Mouse (Mus musculus) CH12.LX (cell line): ENCODE results near the gene Tead1. TPM values are rescaled to one million over a fixed set of nuclear protein-coding genes. Genes with fewer than 3 reads are reported as not detected.

Source experiments
- DNase-seq: peaks from one replicate; pipeline ENCODE4 v3.0.0-alpha.2; 2013; ENCODE audit errors: extremely low read depth
- H3K27ac ChIP-seq: 2 replicates; pipeline ENCODE4 v1.5.1; 2012; ENCODE audit warnings: low read depth, mild to moderate bottlenecking, control low read depth, moderate library complexity; ENCODE audit not compliant: insufficient read depth
- H3K27me3 ChIP-seq: replicated peaks from 2 replicates; pipeline ENCODE3; 2012; ENCODE audit warnings: inconsistent platforms
- H3K36me3 ChIP-seq, 2 experiments: replicated peaks in 1 of 2; 2 replicates each; pipeline versions ENCODE3 to v1.6.1; 2012; ENCODE audit warnings: inconsistent platforms in 1 of 2, low read length in 1 of 2, mild to moderate bottlenecking in 1 of 2, mixed read lengths in 1 of 2, moderate library complexity in 1 of 2; ENCODE audit not compliant: control insufficient read depth in 1 of 2, insufficient read depth in 1 of 2
- H3K4me1 ChIP-seq, 2 experiments: 2 replicates each; pipeline ENCODE4 v1.6.1; 2012; ENCODE audit warnings: inconsistent platforms in 1 of 2, moderate library complexity in 1 of 2; ENCODE audit not compliant: insufficient read depth in 2 of 2, control insufficient read depth in 1 of 2
- H3K4me2 ChIP-seq: 2 replicates; pipeline ENCODE4 v1.6.1; 2012; ENCODE audit warnings: low read depth, mild to moderate bottlenecking, control low read depth; ENCODE audit not compliant: poor library complexity, insufficient read depth, severe bottlenecking
- H3K4me3 ChIP-seq, 3 experiments: fragments of 150-350 bp in 1 of 3; sonication (generic) in 1 of 3; replicated peaks in 1 of 3; 2 replicates each; pipeline versions ENCODE3 to v1.5.1; 2011 to 2012; ENCODE audit warnings: low read depth in 2 of 3, low read length in 2 of 3, mild to moderate bottlenecking in 2 of 3, moderate library complexity in 2 of 3, control low read depth in 1 of 3, improper control_type of control experiment in 1 of 3, inconsistent platforms in 1 of 3, mixed read lengths in 1 of 3; ENCODE audit not compliant: poor library complexity in 1 of 3
- H3K79me2 ChIP-seq: replicated peaks from 2 replicates; pipeline ENCODE4 v1.6.1; 2012; ENCODE audit warnings: mild to moderate bottlenecking, moderate library complexity; ENCODE audit not compliant: control insufficient read depth, poor library complexity, insufficient read depth, severe bottlenecking; ENCODE audit errors: extremely low read depth
- H3K9ac ChIP-seq: 2 replicates; pipeline ENCODE4 v1.6.1; 2012; ENCODE audit warnings: low read depth, mild to moderate bottlenecking, control low read depth, moderate library complexity; ENCODE audit not compliant: insufficient read depth
- H3K9me3 ChIP-seq: replicated peaks from 2 replicates; pipeline ENCODE3; 2012; ENCODE audit warnings: low read length, inconsistent platforms, mixed read lengths
- BHLHE40 ChIP-seq: IDR thresholded peaks from 2 replicates; pipeline ENCODE4 v1.6.1; 2011; ENCODE audit warnings: mild to moderate bottlenecking, low read depth, low read length, improper control_type of control experiment
- CHD1 ChIP-seq: IDR thresholded peaks from 2 replicates; pipeline ENCODE4 v1.6.1; 2012; ENCODE audit warnings: low read depth, low read length, improper control_type of control experiment, inconsistent platforms
- CHD2 ChIP-seq: IDR thresholded peaks from 2 replicates; pipeline ENCODE4 v1.6.1; 2011; ENCODE audit warnings: low read length, improper control_type of control experiment
- CTCF ChIP-seq, 2 experiments: IDR thresholded peaks in 1 of 2; conservative IDR thresholded peaks in 1 of 2; 2 replicates each; pipeline ENCODE4 v1.5.1; 2011 to 2012; ENCODE audit warnings: low read depth in 2 of 2, low read length in 2 of 2, improper control_type of control experiment in 1 of 2, inconsistent platforms in 1 of 2, mild to moderate bottlenecking in 1 of 2, moderate library complexity in 1 of 2
- E2F4 ChIP-seq: IDR thresholded peaks from 2 replicates; pipeline ENCODE4 v1.6.1; 2011; ENCODE audit warnings: low read depth, low read length, improper control_type of control experiment; ENCODE audit not compliant: insufficient replicate concordance
- ELF1 ChIP-seq: IDR thresholded peaks from 2 replicates; pipeline ENCODE4 v1.6.1; 2014; ENCODE audit warnings: low read depth, mild to moderate bottlenecking, inconsistent platforms, low read length, improper control_type of control experiment
- EP300 ChIP-seq: IDR thresholded peaks from 2 replicates; pipeline ENCODE4 v1.6.1; 2011; ENCODE audit warnings: low read length, improper control_type of control experiment
- ETS1 ChIP-seq: conservative IDR thresholded peaks from 2 replicates; pipeline ENCODE4 v1.6.1; 2012; ENCODE audit warnings: low read depth, mild to moderate bottlenecking, inconsistent platforms, low read length, improper control_type of control experiment, moderate library complexity
- GABPA ChIP-seq: IDR thresholded peaks from 2 replicates; pipeline ENCODE4 v1.6.1; 2012; ENCODE audit warnings: low read depth, low read length, improper control_type of control experiment, inconsistent platforms; ENCODE audit not compliant: insufficient replicate concordance
- HCFC1 ChIP-seq: IDR thresholded peaks from 2 replicates; pipeline ENCODE4 v1.6.1; 2012; ENCODE audit warnings: low read depth, mild to moderate bottlenecking, inconsistent platforms, low read length, improper control_type of control experiment
- IRF4 ChIP-seq: IDR thresholded peaks from 2 replicates; pipeline ENCODE4 v1.6.1; 2014; ENCODE audit warnings: low read depth, mild to moderate bottlenecking, inconsistent platforms, low read length, improper control_type of control experiment
- JUN ChIP-seq: IDR thresholded peaks from 2 replicates; pipeline ENCODE4 v1.6.1; 2011; ENCODE audit warnings: low read depth, mild to moderate bottlenecking, low read length, improper control_type of control experiment, moderate library complexity; ENCODE audit not compliant: insufficient read depth
- JUND ChIP-seq: conservative IDR thresholded peaks from 2 replicates; pipeline ENCODE4 v1.6.1; 2011; ENCODE audit warnings: low read depth, low read length, improper control_type of control experiment
- KAT2A ChIP-seq: IDR thresholded peaks from 2 replicates; pipeline ENCODE4 v1.6.1; 2012; ENCODE audit warnings: low read length, improper control_type of control experiment, inconsistent platforms; ENCODE audit not compliant: insufficient replicate concordance
- MAFK ChIP-seq: IDR thresholded peaks from 2 replicates; pipeline ENCODE4 v1.6.1; 2011; ENCODE audit warnings: low read length, improper control_type of control experiment; ENCODE audit not compliant: insufficient replicate concordance
- MAX ChIP-seq: IDR thresholded peaks from 2 replicates; pipeline ENCODE4 v1.6.1; 2011; ENCODE audit warnings: low read length, improper control_type of control experiment
- MAZ ChIP-seq: IDR thresholded peaks from 2 replicates; pipeline ENCODE4 v1.6.1; 2012; ENCODE audit warnings: low read depth, mild to moderate bottlenecking, inconsistent platforms, low read length, improper control_type of control experiment, moderate library complexity
- MEF2A ChIP-seq: IDR thresholded peaks from 2 replicates; pipeline ENCODE4 v1.6.1; 2014; ENCODE audit warnings: low read depth, mild to moderate bottlenecking, inconsistent platforms, low read length, improper control_type of control experiment, borderline replicate concordance
- MXI1 ChIP-seq: IDR thresholded peaks from 2 replicates; pipeline ENCODE4 v1.6.1; 2011; ENCODE audit warnings: mild to moderate bottlenecking, low read depth, low read length, improper control_type of control experiment
- MYC ChIP-seq: IDR thresholded peaks from 2 replicates; pipeline ENCODE4 v1.6.1; 2011; ENCODE audit warnings: low read depth, mild to moderate bottlenecking, improper control_type of control experiment, low read length
- NELFE ChIP-seq: IDR thresholded peaks from 2 replicates; pipeline ENCODE4 v1.6.1; 2011; ENCODE audit warnings: low read depth, low read length, improper control_type of control experiment
- NRF1 ChIP-seq: IDR thresholded peaks from 2 replicates; pipeline ENCODE4 v1.6.1; 2014; ENCODE audit warnings: low read depth, mild to moderate bottlenecking, inconsistent platforms, low read length, improper control_type of control experiment, moderate library complexity
- PAX5 ChIP-seq: IDR thresholded peaks from 2 replicates; pipeline ENCODE4 v1.6.1; 2012; ENCODE audit warnings: low read length, inconsistent platforms, mixed read lengths
- POLR2A ChIP-seq: IDR thresholded peaks from 2 replicates; pipeline ENCODE4 v1.6.1; 2011; ENCODE audit warnings: low read depth, mild to moderate bottlenecking, improper control_type of control experiment, low read length
- POLR2AphosphoS2 ChIP-seq: IDR thresholded peaks from 2 replicates; pipeline ENCODE4 v1.6.1; 2011; ENCODE audit warnings: low read depth, low read length, improper control_type of control experiment
- RAD21 ChIP-seq: IDR thresholded peaks from 2 replicates; pipeline ENCODE4 v1.6.1; 2011; ENCODE audit warnings: low read depth, mild to moderate bottlenecking, low read length, improper control_type of control experiment, moderate library complexity
- RCOR1 ChIP-seq: conservative IDR thresholded peaks from 2 replicates; pipeline ENCODE4 v1.6.1; 2012; ENCODE audit warnings: low read depth, mild to moderate bottlenecking, inconsistent platforms, low read length, improper control_type of control experiment
- SIN3A ChIP-seq: IDR thresholded peaks from 2 replicates; pipeline ENCODE4 v1.6.1; 2012; ENCODE audit warnings: low read length, improper control_type of control experiment, inconsistent platforms
- SMC3 ChIP-seq: IDR thresholded peaks from 2 replicates; pipeline ENCODE4 v1.6.1; 2011; ENCODE audit warnings: low read depth, low read length, improper control_type of control experiment
- TBP ChIP-seq: conservative IDR thresholded peaks from 2 replicates; pipeline ENCODE4 v1.6.1; 2011; ENCODE audit warnings: low read depth, low read length, improper control_type of control experiment
- TCF12 ChIP-seq: IDR thresholded peaks from 2 replicates; pipeline ENCODE4 v1.6.1; 2014; ENCODE audit warnings: low read depth, mild to moderate bottlenecking, inconsistent platforms, low read length, improper control_type of control experiment
- UBTF ChIP-seq: IDR thresholded peaks from 2 replicates; pipeline ENCODE4 v1.6.1; 2012; ENCODE audit warnings: low read depth, mild to moderate bottlenecking, inconsistent platforms, low read length, improper control_type of control experiment, moderate library complexity
- USF1 ChIP-seq: IDR thresholded peaks from 2 replicates; pipeline ENCODE4 v1.6.1; 2014; ENCODE audit warnings: low read depth, mild to moderate bottlenecking, inconsistent platforms, low read length, improper control_type of control experiment
- USF2 ChIP-seq: conservative IDR thresholded peaks from 2 replicates; pipeline ENCODE4 v1.6.1; 2011; ENCODE audit warnings: low read depth, low read length, improper control_type of control experiment
- ZC3H11A ChIP-seq: IDR thresholded peaks from 2 replicates; pipeline ENCODE4 v1.6.1; 2012; ENCODE audit warnings: low read depth, mild to moderate bottlenecking, inconsistent platforms, low read length, improper control_type of control experiment
- ZKSCAN1 ChIP-seq: IDR thresholded peaks from 2 replicates; pipeline ENCODE4 v1.6.1; 2012; ENCODE audit warnings: low read depth, inconsistent platforms, low read length, improper control_type of control experiment, borderline replicate concordance
- ZMIZ1 ChIP-seq: IDR thresholded peaks from 2 replicates; pipeline ENCODE4 v1.6.1; 2012; ENCODE audit warnings: low read depth, mild to moderate bottlenecking, inconsistent platforms, low read length, improper control_type of control experiment
- ZNF384 ChIP-seq: IDR thresholded peaks from 2 replicates; pipeline ENCODE4 v1.6.1; 2012; ENCODE audit warnings: low read depth, low read length, improper control_type of control experiment, inconsistent platforms
- dilution Hi-C: fragments of 300-500 bp; cut with MboI; formaldehyde crosslinking; loops from 2 replicates; pipeline ENCODE4 v1.14.3; 2020; ENCODE audit warnings: low sequenced_read_pairs; ENCODE audit not compliant: extremely low pct_unique_long_range_greater_than_20kb, extremely low pct_ligation_motif_present
- in situ Hi-C: fragments of 300-500 bp; cut with MboI; formaldehyde crosslinking; loops from 3 replicates; pipeline ENCODE4 v1.14.3; 2019; ENCODE audit warnings: low sequenced_read_pairs, low pct_ligation_motif_present, low pct_unique_long_range_greater_than_20kb, mixed read lengths
- polyA plus RNA-seq: library from polyadenylated mRNA; unstranded; fragments of >175 nt; gene quantifications from 2 replicates; pipeline ENCODE4 v1.2.1, GENCODE M21; 2012; ENCODE audit warnings: low read depth; ENCODE audit not compliant: insufficient read length
- total RNA-seq, 2 experiments: library from RNA; depleted of rRNA; stranded (reverse); fragments of 300-350 nt in 1 of 2; fragments of >200 nt in 1 of 2; gene quantifications; 2 replicates each; pipeline ENCODE4 v1.2.3; 2012 to 2014

Tead1 gene
- total and polyA plus RNA-seq, 3 experiments, result not detected

GRCm38 (mm10) chr7:112918279-112918991 is 239.3 kb downstream of the Tead1 start:
- peaks cover 3% of the 10 kb centered on the region for H3K27me3 ChIP-seq
- dilution Hi-C loops, result no loop called here
- in situ Hi-C loops, result loop anchor here (25.0 kb wide), 1 partner anchor 344 kb away; no protein-coding TSS in a partner anchor
- peak; percentile 71 for DNase-seq
- TF ChIP-seq E2F4 (no peak), CHD2 (no peak), POLR2A (0 out of 2 replicates have a peak, but pooled peaks have one; percentile 26), NRF1 (peak; percentile 87), RAD21 (no peak), NELFE (no peak), MYC (0 out of 2 replicates have a peak, but pooled peaks have one; percentile 19), PAX5 (no peak), UBTF (no peak), JUND (no peak), IRF4 (0 out of 2 replicates have a peak, but pooled peaks have one; percentile 26), MAX (0 out of 2 replicates have a peak, but pooled peaks have one; percentile 19), JUN (peak; percentile 45; the same call in 1 of the 2 replicates), HCFC1 (no peak), POLR2AphosphoS2 (no peak), CTCF (conservative IDR thresholded peaks at IDR 0.05 in 1 of 2, IDR thresholded peaks at IDR 0.05 in 1 of 2; ENCODE audit: low read depth in 2 of 2, low read length in 2 of 2) (no peak), ZMIZ1 (no peak), ZKSCAN1 (no peak), ZC3H11A (no peak), MAFK (no peak), MEF2A (no peak), ELF1 (peak; percentile 62; the same call in 1 of the 2 replicates), ZNF384 (no peak; the same call in 1 of the 2 replicates), ETS1 (peak; percentile 76), BHLHE40 (peak; percentile 16; the same call in 1 of the 2 replicates), USF2 (no peak), MAZ (peak; percentile 82), CHD1 (no peak), SIN3A (no peak), EP300 (no peak; the same call in 1 of the 2 replicates), RCOR1 (no peak), GABPA (no peak), KAT2A (no peak), SMC3 (no peak), MXI1 (0 out of 2 replicates have a peak, but pooled peaks have one; percentile 32), USF1 (no peak), TCF12 (no peak), TBP (no peak)
- TF ChIP-seq, all 38 proteins: peak for 11
- H3K27ac ChIP-seq, result peak overlapping the region; percentile 11; the same call in 1 of the 2 replicates
- H3K4me1 ChIP-seq, result peaks cover 4 to 31% of the 10 kb centered on the region in 2 experiments
- no peaks in the 10 kb centered on the region for H3K9me3 ChIP-seq
- peak overlapping the region; percentile 3 to 52 (median 37) for H3K4me3 ChIP-seq
- H3K36me3 ChIP-seq, result no peaks in the 10 kb centered on the region
- H3K9ac ChIP-seq, result peak overlapping the region; percentile 37; the same call in 1 of the 2 replicates
- no peaks in the 10 kb centered on the region for H3K79me2 ChIP-seq
- H3K4me2 ChIP-seq, result peak overlapping the region; percentile 95
